Mouse (Mus musculus) megakaryocyte-erythroid progenitor cell, adult 5-6 weeks (primary cell): ENCODE data around the gene Rpap2. TPM values are rescaled to one million over a fixed set of nuclear protein-coding genes. Genes with fewer than 3 reads are reported as not detected.

Source experiments
- ATAC-seq: replicated peaks from 2 replicates; pipeline ENCODE4 v1.8.0; 2016; ENCODE audit warnings: mild to moderate bottlenecking, inconsistent platforms; ENCODE audit not compliant: severe bottlenecking, poor library complexity, low FRiP score, low TSS enrichment
- total RNA-seq, 2 experiments: library from RNA; stranded (forward) in 1 of 2; stranded (reverse) in 1 of 2; fragments of 200-1000, 215-1000 nt in 1 of 2; fragments of >200 nt in 1 of 2; fragmentation: Nextera tagmentation in 1 of 2; gene quantifications; 2 replicates each; pipeline ENCODE4 v1.2.3; 2014 to 2017

Gene Rpap2
- total RNA-seq, 2 experiments from 2014 or later = 12.8 to 24.3 TPM

GRCm38 (mm10) chr5:107678392-107678791 lies 81.2 kb downstream of the Rpap2 start:
- ATAC-seq = no peak

DNA sequence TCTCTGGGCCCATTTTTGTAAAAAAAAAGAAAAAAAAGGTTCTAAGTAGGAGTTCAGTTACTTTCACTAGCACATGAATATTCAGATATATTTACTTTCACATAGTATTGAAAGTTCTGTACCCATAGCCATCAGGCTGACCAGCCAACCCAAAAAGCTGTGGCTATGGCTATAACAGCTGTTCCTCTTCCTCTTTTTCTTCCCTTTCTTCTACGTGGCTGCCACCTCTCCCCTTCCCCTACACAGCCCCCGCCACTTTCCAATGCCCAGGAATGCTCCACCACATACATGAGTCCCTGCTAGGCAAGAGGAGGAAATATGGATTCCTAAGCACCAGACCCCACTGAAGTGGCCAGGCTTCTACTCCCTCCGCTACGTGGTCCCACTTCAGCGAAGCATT lies 84.1 kb downstream of the Rpap2 start:
- ATAC-seq = no peak

DNA sequence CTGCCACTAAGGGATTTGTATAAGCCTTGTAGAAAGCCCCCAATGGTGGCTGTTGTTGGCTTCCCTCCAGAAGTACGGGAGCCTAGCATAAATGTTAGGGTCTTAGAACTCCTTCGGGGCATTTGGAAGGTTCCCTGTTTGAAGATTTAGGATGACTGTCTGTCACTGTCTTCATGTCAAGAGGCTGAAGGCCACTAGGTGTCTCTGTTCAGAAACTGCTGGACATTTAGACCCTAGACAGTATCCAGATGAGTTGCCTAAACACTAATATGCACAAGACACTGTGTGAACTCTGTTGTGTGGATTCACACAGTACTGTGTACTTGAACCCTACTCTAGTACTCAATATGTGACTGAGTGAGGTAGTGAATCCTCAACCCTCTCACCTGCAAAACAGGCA lies 87.2 kb downstream of the Rpap2 start:
- ATAC-seq = no peak

DNA sequence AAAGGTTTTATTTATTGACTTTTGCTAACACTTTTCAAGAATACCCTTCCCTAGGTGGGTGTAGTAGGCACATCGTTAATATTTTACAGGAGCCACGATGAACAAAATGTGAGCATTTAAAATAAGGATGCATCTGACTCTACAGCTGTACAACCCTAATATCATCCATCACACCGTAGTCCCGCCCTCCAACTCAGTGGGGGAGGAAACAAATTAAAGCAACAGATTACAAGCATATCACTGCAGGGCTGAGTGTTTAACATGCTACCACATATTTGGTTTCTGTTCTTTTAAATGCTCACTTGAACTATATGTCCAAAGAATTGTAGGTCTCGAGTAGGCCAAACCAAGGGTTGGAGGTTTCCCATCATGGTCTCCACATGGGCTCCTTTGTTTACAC lies 90.0 kb downstream of the Rpap2 start:
- no peak for ATAC-seq

GRCm38 (mm10) chr5:107687592-107688498 lies 90.7 kb downstream of the Rpap2 start:
- ATAC-seq = peak; percentile 50

GRCm38 (mm10) chr5:107688499-107688866 lies 91.3 kb downstream of the Rpap2 start:
- ATAC-seq = 0 out of 2 replicates have a peak, but pooled peaks have one; percentile 13

GRCm38 (mm10) chr5:107695019-107695418 lies 97.8 kb downstream of the Rpap2 start:
- ATAC-seq = no peak

DNA sequence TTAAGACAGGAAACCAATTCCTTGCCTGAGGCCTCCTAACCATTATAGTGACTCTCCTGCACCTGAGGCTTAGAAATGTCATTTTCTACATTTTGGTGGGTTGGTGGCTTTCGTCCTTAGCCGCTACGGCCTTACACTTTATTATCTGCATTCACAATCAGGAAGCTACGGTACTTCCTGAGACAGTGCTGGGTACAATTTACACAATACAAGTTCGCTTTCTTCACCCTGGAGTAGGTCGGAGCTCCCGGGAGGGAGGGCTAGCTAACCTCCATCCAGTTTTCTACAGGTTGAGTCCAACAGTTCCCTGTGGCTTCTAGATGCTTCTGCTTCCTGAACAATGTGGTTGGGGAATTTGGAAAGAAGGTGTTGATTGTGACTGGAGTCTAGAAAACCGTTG lies 101.7 kb downstream of the Rpap2 start:
- no peak for ATAC-seq

DNA sequence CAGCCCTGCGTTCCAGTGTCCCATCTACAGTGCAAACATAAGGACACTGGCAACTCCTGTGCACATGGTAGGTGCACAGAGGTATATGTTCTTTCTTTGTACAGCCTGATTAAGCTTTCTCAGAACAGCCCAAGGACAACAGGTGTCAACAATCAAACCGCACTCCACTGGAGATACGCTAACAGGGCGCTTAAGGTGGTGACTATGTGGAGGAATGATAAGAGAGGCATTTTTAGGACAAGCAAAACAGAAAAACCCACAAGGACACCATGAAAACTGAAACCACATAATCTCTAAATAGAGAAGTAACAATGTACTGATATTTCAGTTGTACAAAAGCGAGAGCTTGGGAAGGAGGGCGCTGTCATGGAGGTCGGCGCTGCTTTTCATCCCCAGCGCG lies 103.7 kb downstream of the Rpap2 start:
- peak; percentile 58 for ATAC-seq

DNA sequence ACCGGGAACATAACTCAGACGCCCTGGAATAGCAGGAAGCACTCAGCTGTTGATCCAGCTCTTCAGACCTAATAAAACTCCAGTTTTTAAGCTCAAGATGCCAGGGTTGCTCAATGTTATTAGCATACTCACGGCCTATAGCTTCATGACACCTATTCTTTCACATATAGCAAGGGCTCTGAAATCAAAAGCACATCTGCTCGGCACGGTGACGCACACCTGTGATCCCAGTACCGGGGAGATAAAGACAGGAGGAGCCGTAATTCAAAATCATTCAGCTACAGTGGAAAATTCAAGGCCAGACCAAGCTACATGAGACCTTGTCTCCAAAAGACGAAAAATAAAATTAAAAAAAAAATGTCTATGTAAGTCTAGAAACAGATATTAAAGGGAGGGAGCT lies 104.5 kb downstream of the Rpap2 start:
- no peak for ATAC-seq

GRCm38 (mm10) chr5:107703207-107703763 lies 106.1 kb downstream of the Rpap2 start:
- ATAC-seq = no peak

- ATAC-seq = no peak
Observed at GRCm38 (mm10) chr5:107705756-107706155, 108.6 kb downstream of the Rpap2 start.

DNA sequence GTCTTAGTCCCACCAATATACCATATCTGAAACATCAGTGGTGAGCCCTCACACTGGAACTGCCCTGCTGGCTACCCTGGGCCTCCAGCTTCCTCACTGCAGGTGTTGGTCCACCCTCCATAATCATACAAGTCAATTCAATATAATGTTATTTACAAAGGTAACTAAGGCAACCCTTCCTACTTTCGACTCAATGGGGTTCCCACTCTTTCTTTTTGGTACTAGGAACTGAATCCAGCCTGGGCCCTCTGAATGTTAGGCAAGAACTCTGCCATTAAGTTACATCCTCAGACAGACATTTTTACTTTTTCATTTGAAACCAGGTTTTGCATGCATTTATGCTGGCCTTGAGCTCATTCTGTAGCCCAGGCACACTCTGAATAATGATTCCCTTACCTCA lies 109.1 kb downstream of the Rpap2 start:
- ATAC-seq = no peak

DNA sequence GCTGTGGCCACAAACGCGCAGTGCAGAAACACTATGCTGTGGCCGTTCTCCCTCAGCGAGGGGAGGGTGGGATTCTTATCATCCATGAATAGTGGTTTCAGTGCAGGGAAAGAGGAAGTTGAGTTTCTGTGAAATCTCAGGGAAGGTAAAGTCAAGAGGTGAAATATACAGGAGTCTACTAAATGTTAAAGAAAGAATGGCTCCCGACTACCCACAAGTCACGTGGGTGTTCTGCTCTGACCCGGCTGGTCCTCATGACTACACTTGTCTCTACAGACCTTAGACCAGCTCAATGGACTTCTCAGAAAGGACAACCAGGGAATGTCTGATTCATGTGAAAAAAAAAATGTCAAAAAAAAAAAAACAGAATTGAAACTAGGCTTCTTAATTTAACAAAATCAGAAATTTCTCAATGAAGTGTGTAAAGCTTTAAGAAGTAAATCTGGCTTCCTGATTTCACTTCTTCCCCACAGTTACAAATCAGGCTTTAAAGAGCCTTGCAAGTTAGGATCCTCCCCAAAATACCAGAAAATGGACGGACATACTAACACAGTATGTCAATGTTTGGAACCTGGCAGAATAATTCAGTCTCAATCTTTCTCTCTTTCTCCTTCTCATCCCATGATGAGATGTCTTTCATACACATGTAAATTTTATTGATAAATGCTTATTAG lies 111.1 kb downstream of the Rpap2 start:
- no peak for ATAC-seq

Other genes with a start within 250 kb of the Rpap2 start
- gene Ephx4, start 194.6 kb upstream of the Rpap2 start, total RNA-seq (2014; fragmentation: Nextera tagmentation) = not detected in 2 replicates
- gene Ephx4, start 194.6 kb upstream of the Rpap2 start, total RNA-seq (2017) = not detected in 2 replicates
- not detected in 2 replicates for gene Lpcat2b, start 165.8 kb upstream of the Rpap2 start, total RNA-seq (2014; fragmentation: Nextera tagmentation)
- gene Lpcat2b, start 165.8 kb upstream of the Rpap2 start, total RNA-seq (2017) = not detected in 2 replicates
- 4.2 and 7.2 TPM in 2 replicates for gene Btbd8, start 159.4 kb upstream of the Rpap2 start, total RNA-seq (2014; fragmentation: Nextera tagmentation)
- gene Btbd8, start 159.4 kb upstream of the Rpap2 start, total RNA-seq (2017) = 4.7 and 6.9 TPM in 2 replicates
- gene Gm42669, start 89.8 kb upstream of the Rpap2 start, total RNA-seq (2014; fragmentation: Nextera tagmentation) = 0.94 TPM in 1 of 2 replicates, not detected in the other
- 0.84 and 1.3 TPM in 2 replicates for gene Gm42669, start 89.8 kb upstream of the Rpap2 start, total RNA-seq (2017)
- gene 1700028K03Rik, start 62.7 kb upstream of the Rpap2 start, total RNA-seq (2014; fragmentation: Nextera tagmentation) = 0.30 TPM in 1 of 2 replicates, not detected in the other
- not detected in 2 replicates for gene 1700028K03Rik, start 62.7 kb upstream of the Rpap2 start, total RNA-seq (2017)
- gene Glmn, start 515 bp downstream of the Rpap2 start, total RNA-seq (2014; fragmentation: Nextera tagmentation) = 5.5 and 20.0 TPM in 2 replicates
- 15.3 and 15.8 TPM in 2 replicates for gene Glmn, start 515 bp downstream of the Rpap2 start, total RNA-seq (2017)
- gene Gfi1, start 128.7 kb downstream of the Rpap2 start, total RNA-seq (2014; fragmentation: Nextera tagmentation) = 0.67 and 0.81 TPM in 2 replicates
- gene Gfi1, start 128.7 kb downstream of the Rpap2 start, total RNA-seq (2017) = 0.30 TPM in 1 of 2 replicates, not detected in the other
- not detected in 2 replicates for gene Ube2d2b, start 232.7 kb downstream of the Rpap2 start, total RNA-seq (2014; fragmentation: Nextera tagmentation)
- not detected in 2 replicates for gene Ube2d2b, start 232.7 kb downstream of the Rpap2 start, total RNA-seq (2017)